In genomic region chr15:89098616-89099015, GRCm38 (mm10) we compare ENCODE assay signal across 25 mouse cellular contexts. TPM values are rescaled to one million over a fixed set of nuclear protein-coding genes. Genes with fewer than 3 reads are reported as not detected.
A peak's percentile ranks its signal among the peaks of the same experiment; 100 is the strongest.
DNase-seq lines count a peak whose midpoint lies in the region; ATAC-seq lines count a peak whose summit lies in the region.
"Had no signal": no experiment of that assay in that cellular context is flagged by ENCODE, and none has a peak within 500 bp of the region (broad histone marks: within the 10 kb centered on the region; RNA-seq: fewer than 3 reads in every experiment).

No protein-coding gene starts in this region.

- DNase-seq in adrenal gland, adult 2 months = peak; percentile 3
- DNase-seq in adrenal gland, postnatal 10 days = no peak
- DNase-seq in brain, adult 2 months (ENCODE audit: low read depth, low spot score) = peak; percentile 75
- DNase-seq in cerebellum, adult 8-10 months = peak; percentile 71
- DNase-seq in cerebellum, postnatal 36 days = peak; percentile 72 to 74
- no peak for DNase-seq in retina, embryonic 14.5 days (ENCODE audit: low spot score)
- DNase-seq in MN1 (ENCODE audit: low spot score) = no peak
- DNase-seq: adrenal gland, postnatal 36 days; embryo, embryonic 11 days; gastrocnemius, postnatal 10 days; kidney, adult 8-10 months; kidney, postnatal 4 days; lung, adult 18-20 months; right cerebral cortex, adult 18-20 months; spleen, adult 18-20 months; thymus, postnatal 25 days had no signal

- ATAC-seq in granulocyte monocyte progenitor cell, adult 5-6 weeks (replicated peaks; ENCODE audit: poor library complexity, severe bottlenecking) = no peak
- ATAC-seq: forebrain, embryonic 14.5 days; intestine, embryonic 16.5 days; liver, embryonic 12.5 days; lung, postnatal 0 days; midbrain, embryonic 13.5 days had no signal

RNA-seq across cellular contexts. Expression of gene Selenoo, which starts 9.7 kb away (rescaled TPM):
- total RNA-seq in adrenal gland, adult 2 months (2021) = 10 to 100 TPM; 37.0 to 39.2 TPM
- 120 and 126 TPM in 2 replicates for polyA plus RNA-seq in adrenal gland, adult 2 months (2012; rRNA removed)
- 10 to 100 TPM; 29.8 to 29.9 TPM for total RNA-seq in adrenal gland, postnatal 10 days (2021)
- 11.6 and 21.8 TPM in 2 replicates for total RNA-seq in granulocyte monocyte progenitor cell, adult 5-6 weeks (2014; fragmentation: Nextera tagmentation)
- total RNA-seq in granulocyte monocyte progenitor cell, adult 5-6 weeks (2017) = 13.6 and 16.2 TPM in 2 replicates

RNA-seq across cellular contexts. Expression of gene Trabd, which starts 23.7 kb away (rescaled TPM):
- total RNA-seq in adrenal gland, adult 2 months (2021) = 10 to 100 TPM; 27.4 to 47.7 TPM
- 43.2 and 47.8 TPM in 2 replicates for polyA plus RNA-seq in adrenal gland, adult 2 months (2012; rRNA removed)
- total RNA-seq in adrenal gland, postnatal 10 days (2021) = 10 to 100 TPM; 42.9 to 48.5 TPM
- 38.0 and 44.2 TPM in 2 replicates for total RNA-seq in granulocyte monocyte progenitor cell, adult 5-6 weeks (2014; fragmentation: Nextera tagmentation)
- total RNA-seq in granulocyte monocyte progenitor cell, adult 5-6 weeks (2017) = 36.9 and 39.8 TPM in 2 replicates

RNA-seq across cellular contexts. Expression of gene Tubgcp6, which starts 24.3 kb away (rescaled TPM):
- total RNA-seq in adrenal gland, adult 2 months (2021) = 10 to 100 TPM; 11.2 to 12.3 TPM
- polyA plus RNA-seq in adrenal gland, adult 2 months (2012; rRNA removed) = 30.6 and 31.8 TPM in 2 replicates
- total RNA-seq in adrenal gland, postnatal 10 days (2021) = 10 to 100 TPM; 13.5 to 18.6 TPM
- 23.4 and 29.2 TPM in 2 replicates for total RNA-seq in granulocyte monocyte progenitor cell, adult 5-6 weeks (2014; fragmentation: Nextera tagmentation)
- 12.6 and 20.2 TPM in 2 replicates for total RNA-seq in granulocyte monocyte progenitor cell, adult 5-6 weeks (2017)

RNA-seq across cellular contexts. Expression of gene Hdac10, which starts 29.9 kb away (rescaled TPM):
- total RNA-seq in adrenal gland, adult 2 months (2021) = 10 to 100 TPM; 10.9 to 11.2 TPM
- 29.7 and 30.3 TPM in 2 replicates for polyA plus RNA-seq in adrenal gland, adult 2 months (2012; rRNA removed)
- 10 to 100 TPM; 10.5 to 17.8 TPM for total RNA-seq in adrenal gland, postnatal 10 days (2021)
- 11.3 and 14.7 TPM in 2 replicates for total RNA-seq in granulocyte monocyte progenitor cell, adult 5-6 weeks (2014; fragmentation: Nextera tagmentation)
- 11.2 and 13.9 TPM in 2 replicates for total RNA-seq in granulocyte monocyte progenitor cell, adult 5-6 weeks (2017)

RNA-seq across cellular contexts. Expression of gene Panx2, which starts 39.1 kb away (rescaled TPM):
- total RNA-seq in adrenal gland, adult 2 months (2021) = 1 to 10 TPM in 1 of 2 experiments, under 1 TPM in 1; 0.61 to 1.3 TPM
- polyA plus RNA-seq in adrenal gland, adult 2 months (2012; rRNA removed) = 1.1 and 1.9 TPM in 2 replicates
- total RNA-seq in adrenal gland, postnatal 10 days (2021) = 1 to 10 TPM; 1.5 to 1.9 TPM
- total RNA-seq in granulocyte monocyte progenitor cell, adult 5-6 weeks (2014; fragmentation: Nextera tagmentation) = not detected in 2 replicates
- not detected in 2 replicates for total RNA-seq in granulocyte monocyte progenitor cell, adult 5-6 weeks (2017)
- total RNA-seq: CH12.LX; monocyte, adult 5-6 weeks had no signal
- polyA plus RNA-seq: C2C12; liver, embryonic 12.5 days had no signal

Comparison
In these comparisons a context has a peak if more than half of its experiments do, and no peak if none do; other contexts are left out.
1. DNase-seq: peak in adrenal gland, adult 2 months (single experiment), brain, adult 2 months (single experiment), cerebellum, adult 8-10 months (single experiment) and cerebellum, postnatal 36 days (2 of 2); none in adrenal gland, postnatal 10 days (single experiment), retina, embryonic 14.5 days (single experiment) and MN1 (single experiment).